Mouse (Mus musculus): ENCODE data around the gene Atp5e.

Gene Atp5e

DNA sequence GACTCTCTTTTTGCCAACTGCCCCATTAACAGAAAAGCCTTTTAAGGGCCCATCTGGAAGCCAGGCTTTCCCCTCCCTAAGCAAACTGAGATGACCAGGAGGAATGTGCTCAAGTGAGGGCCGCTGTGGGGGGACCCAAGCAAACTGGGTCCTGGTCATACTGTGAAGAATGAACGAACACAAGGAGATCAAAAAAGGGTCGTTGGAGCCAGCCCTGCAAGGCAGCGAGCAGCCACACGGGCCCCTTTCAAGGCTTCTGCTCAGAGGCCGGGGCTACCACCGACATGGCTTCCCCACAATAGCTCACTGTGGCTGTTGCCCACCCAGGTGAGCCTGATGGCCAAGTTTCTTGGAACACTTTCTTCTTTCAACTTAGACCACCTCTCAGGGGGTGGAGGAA lies 17.4 kb downstream of the Atp5e start:
- no peak for DNase-seq

DNA sequence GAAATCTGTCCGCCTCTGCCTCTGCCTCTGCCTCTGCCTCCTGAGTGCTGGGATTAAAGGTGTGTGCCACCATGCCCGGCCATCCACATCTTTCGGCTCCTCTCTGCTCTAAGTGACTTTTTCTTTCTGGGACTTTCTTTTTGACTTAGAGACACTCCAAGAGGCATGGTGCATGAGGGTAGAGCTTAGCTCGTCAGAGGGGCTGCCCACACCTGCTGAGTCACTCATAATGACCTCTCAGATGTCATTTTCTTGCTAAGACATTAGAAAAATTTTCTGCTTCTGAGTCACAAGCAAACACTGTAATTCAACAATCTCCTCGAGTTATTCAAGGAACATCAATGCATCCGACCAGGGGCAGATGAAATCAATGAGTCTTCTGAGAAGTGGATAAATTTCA lies 18.9 kb downstream of the Atp5e start:
- DNase-seq = no peak

- no peak for DNase-seq
These were observed 19.5 kb downstream of the Atp5e start for GRCm38 (mm10) chr2:174444359-174444758.

GRCm38 (mm10) chr2:174443046-174443445 lies 20.9 kb downstream of the Atp5e start:
- DNase-seq = no peak

DNA sequence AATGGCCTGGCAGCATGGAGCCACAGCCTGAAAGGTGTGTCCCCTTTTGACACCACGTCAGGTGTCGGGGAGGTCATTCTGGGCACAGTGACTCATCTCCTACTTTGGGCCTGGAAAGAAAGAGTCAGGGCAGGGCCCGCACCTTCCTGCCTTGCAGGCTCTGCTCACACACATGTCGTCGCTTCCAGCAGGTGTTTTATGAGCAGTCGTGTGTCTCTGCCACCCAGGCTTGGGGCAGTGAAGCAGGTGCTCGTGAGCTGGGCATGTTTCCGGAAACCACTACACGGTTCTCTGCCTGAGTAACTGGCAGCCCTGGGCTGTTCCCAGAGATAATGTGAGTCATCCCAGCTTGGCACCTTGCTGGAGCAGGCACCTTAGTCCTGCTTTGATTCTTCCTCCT lies 21.4 kb downstream of the Atp5e start:
- no peak for DNase-seq

DNA sequence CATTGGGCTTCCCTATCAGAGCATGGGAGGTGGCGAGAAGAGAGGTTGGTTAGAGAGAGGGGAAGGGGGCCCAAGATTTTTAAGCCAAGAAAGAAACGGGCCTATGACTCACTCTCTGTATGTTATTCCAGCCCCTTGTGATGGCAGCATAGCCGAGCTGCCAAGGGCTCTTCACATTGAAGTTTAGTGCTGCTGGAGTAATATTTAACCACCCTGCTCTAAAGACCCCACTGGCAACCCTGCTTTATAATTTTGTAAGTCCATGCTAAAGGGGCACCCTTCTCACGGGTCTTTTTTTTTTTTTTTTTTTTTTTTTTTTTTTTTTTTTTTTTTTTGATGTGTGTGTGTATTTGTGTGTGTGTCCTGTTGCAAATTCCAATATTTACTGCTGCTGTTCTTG lies 22.0 kb downstream of the Atp5e start:
- no peak for DNase-seq

- DNase-seq = no peak
These were observed 23.9 kb downstream of the Atp5e start for GRCm38 (mm10) chr2:174439961-174440360.

GRCm38 (mm10) chr2:174439450-174439838 lies 24.5 kb downstream of the Atp5e start:
- DNase-seq = no peak

DNA sequence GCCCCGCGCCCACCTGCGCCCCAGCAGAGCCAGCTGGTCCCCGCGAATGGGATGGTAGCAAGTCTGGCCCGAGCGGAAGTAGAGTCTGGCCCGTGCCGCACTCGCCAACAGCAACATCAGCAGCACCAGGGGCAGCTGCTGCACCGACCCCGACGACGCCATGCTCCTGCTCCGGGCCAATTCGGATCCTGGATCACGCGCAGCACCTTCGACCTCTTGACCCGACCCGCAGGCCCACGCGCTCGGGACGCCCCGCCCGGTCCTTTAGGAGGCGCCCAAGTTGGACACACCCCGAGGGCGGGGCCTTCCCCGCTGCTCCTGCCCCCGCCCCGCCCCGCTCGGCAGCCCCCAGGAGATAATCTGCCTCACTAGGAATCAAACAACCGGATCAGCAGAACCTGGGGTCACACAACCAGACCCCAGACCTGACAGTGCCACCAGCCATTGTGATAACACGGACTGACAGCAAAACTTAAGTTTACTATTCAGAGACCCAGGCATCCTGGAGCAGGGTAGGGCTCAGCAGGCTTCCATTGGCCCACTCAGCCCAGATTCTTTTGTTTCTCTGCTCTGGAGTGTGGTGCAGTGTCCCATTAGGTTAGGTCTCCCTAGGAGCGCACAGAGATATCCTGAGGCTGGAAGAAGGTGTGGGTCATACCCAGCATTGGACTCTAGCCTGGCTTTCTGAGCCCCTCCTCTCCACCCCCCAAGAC lies 25.0 kb downstream of the Atp5e start, which contains the start of gene Ctsz:
Ctsz (minus strand) TSS at position 303 of the 713 bp plus-strand sequence.
- peak; percentile 50 for DNase-seq

GRCm38 (mm10) chr2:174438181-174438580 lies 25.7 kb downstream of the Atp5e start:
- no peak for DNase-seq

DNA sequence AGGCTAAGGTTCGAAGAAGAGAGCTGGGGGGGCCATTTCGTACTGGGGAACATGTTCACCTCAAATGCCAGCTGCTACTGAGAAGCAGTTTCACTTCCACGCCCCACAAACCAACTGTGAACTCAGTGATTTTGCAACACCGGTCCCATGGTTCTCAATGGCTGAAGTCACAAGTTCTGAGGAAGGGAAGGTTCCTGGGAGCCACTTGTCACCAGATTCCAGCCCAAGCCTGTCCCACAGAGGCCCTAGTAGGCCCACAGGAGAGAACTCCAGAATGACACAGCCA lies 26.3 kb downstream of the Atp5e start:
- no peak for DNase-seq

GRCm38 (mm10) chr2:174436916-174437696 lies 26.8 kb downstream of the Atp5e start:
- DNase-seq = no peak

DNA sequence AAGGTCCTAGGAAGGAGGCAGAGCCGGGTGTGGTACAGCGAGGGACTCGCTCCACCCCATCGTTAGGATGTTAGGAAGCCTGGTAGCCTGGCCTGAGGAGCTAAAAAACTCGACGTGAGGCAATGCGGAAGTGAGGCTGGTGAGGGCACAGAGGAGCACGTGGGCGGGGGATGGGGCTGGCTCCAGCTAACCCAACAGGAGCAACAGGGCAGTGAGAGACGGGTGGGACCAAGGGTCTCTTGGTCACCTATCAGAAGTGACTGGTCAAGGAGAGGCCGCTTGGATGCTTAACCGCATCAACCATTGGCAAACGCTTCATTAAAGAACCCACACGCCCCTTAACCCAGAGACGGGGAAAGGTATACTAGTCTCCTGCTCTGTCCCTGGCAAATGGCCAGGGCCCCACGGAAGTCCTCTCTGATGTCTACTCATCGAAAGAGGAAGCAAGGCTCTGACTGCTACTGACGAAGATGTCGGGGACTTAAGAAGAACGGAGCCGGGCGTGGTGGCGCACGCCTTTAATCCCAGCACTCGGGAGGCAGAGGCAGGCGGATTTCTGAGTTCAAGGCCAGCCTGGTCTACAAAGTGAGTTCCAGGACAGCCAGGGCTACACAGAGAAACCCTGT lies 27.7 kb downstream of the Atp5e start:
- no peak for DNase-seq

- no peak for DNase-seq
These were observed 29.0 kb downstream of the Atp5e start for GRCm38 (mm10) chr2:174434943-174435342.

GRCm38 (mm10) chr2:174428996-174429591 lies 34.8 kb downstream of the Atp5e start:
- no peak for DNase-seq

DNA sequence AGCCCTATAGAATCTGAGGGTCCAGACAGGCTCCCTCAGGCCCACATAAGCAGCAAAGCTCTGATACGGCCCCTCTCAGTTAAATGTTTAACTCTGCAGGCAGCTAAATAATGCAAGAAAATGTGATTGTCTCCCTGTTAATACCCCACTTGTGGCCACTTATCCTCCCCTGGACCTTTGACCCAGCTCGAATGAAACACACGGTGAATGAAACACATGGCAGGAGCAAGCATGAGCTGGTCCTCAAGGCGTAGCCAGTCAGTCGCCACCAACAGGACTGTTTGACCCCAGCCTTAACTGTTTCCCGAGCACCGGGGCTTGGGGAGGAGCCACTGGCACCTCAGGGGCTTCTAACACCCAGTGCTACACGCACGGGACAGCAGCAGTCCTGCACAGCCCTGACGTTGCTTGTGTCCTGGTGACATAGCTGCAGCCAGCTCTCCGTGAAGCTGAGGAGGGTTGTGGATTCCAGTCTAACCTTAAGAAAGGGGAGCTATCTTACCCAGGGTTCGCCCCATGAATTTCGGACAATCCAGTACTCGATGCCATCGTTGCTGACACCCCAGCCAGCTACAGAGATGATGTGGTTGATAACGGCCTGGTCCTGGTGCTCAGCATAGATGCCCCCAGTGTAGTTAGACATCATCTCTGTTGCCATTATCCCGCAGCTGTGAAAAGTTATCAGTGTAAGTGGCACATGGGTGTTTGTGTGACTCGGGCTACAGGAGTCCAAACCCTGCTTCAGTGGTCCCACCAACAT lies 35.6 kb downstream of the Atp5e start:
- no peak for DNase-seq

- no peak for DNase-seq
These were observed 37.0 kb downstream of the Atp5e start for GRCm38 (mm10) chr2:174426856-174427255.

DNA sequence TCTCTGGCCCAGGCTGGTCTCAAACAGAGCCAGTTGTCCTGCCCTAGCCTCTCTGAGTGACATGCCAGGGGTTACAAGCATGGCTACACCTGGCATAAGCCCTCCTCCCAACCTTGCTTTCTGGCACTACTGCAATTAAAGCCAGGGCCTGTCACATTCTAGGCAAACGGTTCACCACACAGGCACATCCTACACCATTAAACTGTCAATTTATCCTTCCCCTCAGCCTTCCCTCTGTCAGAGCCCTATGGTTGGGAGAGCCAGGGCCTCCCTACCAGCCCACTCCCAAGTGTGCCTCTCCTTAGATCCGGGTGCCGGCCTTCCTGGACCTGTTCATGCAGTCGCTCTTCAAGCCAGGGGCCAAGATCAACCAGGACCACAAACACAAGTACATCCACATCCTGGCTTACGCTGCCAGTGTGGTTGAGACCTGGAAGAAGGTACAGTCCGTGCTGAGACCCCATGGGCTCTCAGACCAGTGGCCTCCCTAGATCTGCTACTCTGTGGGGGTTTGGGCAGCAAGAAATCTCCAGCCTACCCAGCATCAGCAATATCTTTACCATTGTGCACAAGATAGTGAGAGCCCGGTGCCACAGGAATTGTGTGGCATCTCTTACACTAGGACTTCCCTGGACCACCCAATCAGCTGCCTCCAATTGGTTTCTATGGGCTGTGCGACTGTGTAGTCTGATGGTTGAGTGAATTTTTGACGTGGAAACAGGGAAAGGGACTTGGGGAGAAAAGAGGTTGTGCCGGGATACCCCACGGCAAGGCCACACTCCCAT lies 39.4 kb downstream of the Atp5e start:
- no peak for DNase-seq

DNA sequence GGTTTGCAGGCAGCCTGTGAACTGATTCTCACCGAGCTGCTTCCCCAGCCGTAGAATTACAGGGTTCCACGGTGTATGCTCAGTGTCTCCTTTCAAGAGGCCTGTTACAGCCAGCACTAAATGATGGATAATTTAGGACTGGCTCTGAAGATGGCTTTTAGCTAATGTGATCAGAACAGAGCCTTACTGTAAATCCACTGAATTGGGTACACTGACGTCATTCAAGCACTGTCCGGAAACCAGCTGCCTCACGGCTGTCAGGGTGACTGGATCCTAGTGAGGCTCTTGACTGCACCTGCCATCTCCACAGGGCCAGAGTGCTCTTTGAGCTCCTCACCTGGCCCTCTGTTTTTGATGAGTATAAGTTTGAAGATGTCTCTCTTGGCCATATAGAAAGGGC lies 42.8 kb downstream of the Atp5e start:
- DNase-seq = no peak

- DNase-seq = peak; percentile 93
These were observed 48.1 kb downstream of the Atp5e start, which contains the start of gene Nelfcd for GRCm38 (mm10) chr2:174415731-174416310. Gene Nelfcd, plus strand, starts transcription at chr2:174415804.

- no peak for DNase-seq
These were observed 48.7 kb downstream of the Atp5e start for GRCm38 (mm10) chr2:174415001-174415730.

Data from cerebellum, adult 11 months (tissue).